ENCODE assay signal across 7 mouse cellular contexts in the genomic region with DNA sequence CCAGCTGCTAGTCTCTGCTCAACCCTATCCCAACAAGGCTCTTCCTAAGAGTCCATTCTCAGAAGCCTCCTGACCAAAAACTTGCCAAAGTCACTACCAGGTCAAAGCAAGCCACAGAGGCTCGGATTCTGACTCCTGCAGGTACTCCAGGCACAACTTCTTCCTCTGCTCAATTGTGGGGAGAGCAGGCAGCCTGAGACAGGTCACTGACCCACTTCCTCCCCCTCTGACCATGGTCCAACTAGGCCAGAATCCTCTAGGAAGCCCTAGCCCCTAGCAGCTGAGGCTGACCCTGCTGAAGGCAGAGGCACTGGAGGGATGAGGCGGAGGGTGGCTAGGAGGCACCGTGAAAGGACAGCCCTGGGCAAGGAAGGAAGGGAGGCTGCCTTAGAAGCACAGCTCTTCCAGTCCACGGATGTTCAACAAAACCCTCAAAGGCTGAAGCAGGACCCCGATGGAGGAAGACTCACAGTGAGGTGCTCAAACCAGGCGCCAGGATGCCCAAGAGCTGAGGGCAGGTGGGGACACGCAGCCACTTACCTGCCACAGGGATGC. TPM values are rescaled to one million over a fixed set of nuclear protein-coding genes. Genes with fewer than 3 reads are reported as not detected.
A peak's percentile ranks its signal among the peaks of the same experiment; 100 is the strongest.
DNase-seq lines count a peak whose midpoint lies in the region; ATAC-seq and TF ChIP-seq lines count a peak whose summit lies in the region.

No protein-coding gene starts in this region.

- H3K27me3 ChIP-seq in spleen, adult 2 months (ENCODE audit: control insufficient read depth, insufficient read depth, low read length): no peaks in the 10 kb centered on the region
- no peaks in the 10 kb centered on the region for H3K27me3 ChIP-seq in forebrain, embryonic 16.5 days (replicated peaks; ENCODE audit: control insufficient read depth, insufficient read depth, low read length)
- H3K27me3 ChIP-seq in limb, embryonic 10.5 days (ENCODE audit: low read depth, poor library complexity, severe bottlenecking): no peaks in the 10 kb centered on the region
- H3K27me3 ChIP-seq in stomach, embryonic 14.5 days (ENCODE audit: control insufficient read depth, insufficient read depth, low read length): no peaks in the 10 kb centered on the region

- no peak for DNase-seq in spleen, adult 2 months (ENCODE audit: low read depth in 1 of 2, low spot score in 2 of 2)
- no peak for DNase-seq in spleen, adult 12 weeks (ENCODE audit: low spot score)
- peak; percentile 28 for DNase-seq in limb, embryonic 10.5 days (ENCODE audit: low spot score)
- DNase-seq in left cerebral cortex, adult 8-10 months (ENCODE audit: low spot score in 2 of 2): no peak
- DNase-seq in embryo, embryonic 10 days (ENCODE audit: low spot score): no peak

- peak overlapping the region; percentile 46 for H3K9ac ChIP-seq in forebrain, embryonic 16.5 days (replicated peaks; ENCODE audit: low read depth, low read length)
- H3K9ac ChIP-seq in stomach, embryonic 14.5 days (replicated peaks; ENCODE audit: low read depth, low read length): peak overlapping the region; percentile 61; the same call in 1 of the 2 replicates

- H3K4me2 ChIP-seq in forebrain, embryonic 16.5 days (ENCODE audit: low read length): peak overlapping the region; percentile 54
- peak overlapping the region; percentile 97 for H3K4me2 ChIP-seq in stomach, embryonic 14.5 days (replicated peaks; ENCODE audit: low read depth, low read length)

- WGBS in spleen, adult 2 months: 20% methylated on average over 7 of the region's 7 CpGs
- 83% methylated on average over 7 of the region's 7 CpGs for whole genome bisulfite sequencing in forebrain, embryonic 16.5 days
- WGBS in limb, embryonic 10.5 days: 70% methylated on average over 7 of the region's 7 CpGs
- WGBS in stomach, embryonic 14.5 days: 48% methylated on average over 7 of the region's 7 CpGs

- H3K36me3 ChIP-seq in spleen, adult 2 months (ENCODE audit: control insufficient read depth, insufficient read depth, low read length): no peaks in the 10 kb centered on the region
- H3K36me3 ChIP-seq in forebrain, embryonic 16.5 days (ENCODE audit: control insufficient read depth, insufficient read depth): no peaks in the 10 kb centered on the region
- peaks cover 8% of the 10 kb centered on the region for H3K36me3 ChIP-seq in limb, embryonic 10.5 days
- H3K36me3 ChIP-seq in stomach, embryonic 14.5 days (ENCODE audit: control insufficient read depth, insufficient read depth, low read length): no peaks in the 10 kb centered on the region

- no peak; the same call in 1 of the 2 replicates for ATAC-seq in forebrain, embryonic 16.5 days
- no peak for ATAC-seq in stomach, embryonic 14.5 days (ENCODE audit: insufficient number of reproducible peaks, insufficient read depth, low FRiP score, low read depth)

- TF ChIP-seq POLR2A in spleen, adult 2 months (IDR thresholded peaks at IDR 0.05; ENCODE audit: low read depth, low read length): no peak

- no peaks in the 10 kb centered on the region for H3K9me3 ChIP-seq in forebrain, embryonic 16.5 days (ENCODE audit: control insufficient read depth, low read length)
- no peaks in the 10 kb centered on the region for H3K9me3 ChIP-seq in limb, embryonic 10.5 days (replicated peaks)
- H3K9me3 ChIP-seq in stomach, embryonic 14.5 days (ENCODE audit: control insufficient read depth, low read depth, low read length): no peaks in the 10 kb centered on the region

- H3K27ac ChIP-seq in spleen, adult 2 months (ENCODE audit: insufficient read depth, low read length): peak overlapping the region; percentile 61; the same call in 1 of the 2 replicates
- H3K27ac ChIP-seq in forebrain, embryonic 16.5 days (ENCODE audit: low read length): peak overlapping the region; percentile 85
- peak overlapping the region; percentile 84 for H3K27ac ChIP-seq in limb, embryonic 10.5 days
- peak overlapping the region; percentile 94 for H3K27ac ChIP-seq in stomach, embryonic 14.5 days (ENCODE audit: low read length)

- no peak for TF ChIP-seq CTCF in spleen, adult 2 months (IDR thresholded peaks at IDR 0.05; ENCODE audit: extremely low read depth, insufficient read depth, insufficient read length, insufficient replicate concordance)

- H3K4me3 ChIP-seq in spleen, adult 2 months (ENCODE audit: extremely low read depth, insufficient read depth, insufficient read length): peak overlapping the region; percentile 61; the same call in 1 of the 2 replicates
- H3K4me3 ChIP-seq in forebrain, embryonic 16.5 days (replicated peaks; ENCODE audit: low read length): peak overlapping the region; percentile 35
- H3K4me3 ChIP-seq in limb, embryonic 10.5 days: peak overlapping the region; percentile 50
- H3K4me3 ChIP-seq in stomach, embryonic 14.5 days (ENCODE audit: low read depth, low read length): peak overlapping the region; percentile 47

- peaks cover 40% of the 10 kb centered on the region for H3K4me1 ChIP-seq in spleen, adult 2 months (ENCODE audit: control insufficient read depth, insufficient read depth, insufficient read length)
- peaks cover 66% of the 10 kb centered on the region for H3K4me1 ChIP-seq in forebrain, embryonic 16.5 days (replicated peaks; ENCODE audit: control insufficient read depth, insufficient read depth, low read length)
- H3K4me1 ChIP-seq in limb, embryonic 10.5 days: peaks cover 84% of the 10 kb centered on the region
- peaks cover 72% of the 10 kb centered on the region for H3K4me1 ChIP-seq in stomach, embryonic 14.5 days (ENCODE audit: control insufficient read depth, insufficient read depth, low read length)

RNA-seq across cellular contexts. Expression of a gene that starts 12.0 kb away (rescaled TPM):
- 71.9 and 97.7 TPM in 2 replicates for polyA plus RNA-seq in spleen, adult 2 months (2012; rRNA removed)
- 124 and 136 TPM in 2 replicates for polyA plus RNA-seq in forebrain, embryonic 16.5 days (2015; fragmentation: Nextera tagmentation; extraction: Ambion mirVana)
- polyA plus RNA-seq in limb, embryonic 10.5 days (2016; fragmentation: Nextera tagmentation; extraction: Ambion mirVana): 36.4 and 50.2 TPM in 2 replicates
- polyA plus RNA-seq in stomach, embryonic 14.5 days (2014; fragmentation: Nextera tagmentation; extraction: Ambion mirVana): 41.5 and 46.4 TPM in 2 replicates
- total RNA-seq in left cerebral cortex, adult 8-10 months (2022): 100 to 1,000 TPM; 245 to 275 (median 254) TPM

RNA-seq across cellular contexts. Expression of a gene that starts 28.5 kb away (rescaled TPM):
- 63.9 and 72.3 TPM in 2 replicates for polyA plus RNA-seq in spleen, adult 2 months (2012; rRNA removed)
- 21.5 and 26.2 TPM in 2 replicates for polyA plus RNA-seq in forebrain, embryonic 16.5 days (2015; fragmentation: Nextera tagmentation; extraction: Ambion mirVana)
- polyA plus RNA-seq in limb, embryonic 10.5 days (2016; fragmentation: Nextera tagmentation; extraction: Ambion mirVana): 41.4 and 41.6 TPM in 2 replicates
- 34.4 and 36.6 TPM in 2 replicates for polyA plus RNA-seq in stomach, embryonic 14.5 days (2014; fragmentation: Nextera tagmentation; extraction: Ambion mirVana)
- 10 to 100 TPM; 65.4 to 78.4 (median 75.2) TPM for total RNA-seq in left cerebral cortex, adult 8-10 months (2022)

RNA-seq across cellular contexts. Expression of a gene that starts 30.7 kb away (rescaled TPM):
- 1.9 and 4.5 TPM in 2 replicates for polyA plus RNA-seq in spleen, adult 2 months (2012; rRNA removed)
- 5.4 and 5.5 TPM in 2 replicates for polyA plus RNA-seq in forebrain, embryonic 16.5 days (2015; fragmentation: Nextera tagmentation; extraction: Ambion mirVana)
- polyA plus RNA-seq in limb, embryonic 10.5 days (2016; fragmentation: Nextera tagmentation; extraction: Ambion mirVana): 33.4 and 35.7 TPM in 2 replicates
- polyA plus RNA-seq in stomach, embryonic 14.5 days (2014; fragmentation: Nextera tagmentation; extraction: Ambion mirVana): 11.4 and 11.8 TPM in 2 replicates
- 1 to 10 TPM in 3 of 4 experiments, under 1 TPM in 1; 0.76 to 1.6 (median 1.4) TPM for total RNA-seq in left cerebral cortex, adult 8-10 months (2022)

RNA-seq across cellular contexts. Expression of a gene that starts 32.9 kb away (rescaled TPM):
- polyA plus RNA-seq in spleen, adult 2 months (2012; rRNA removed): 18.0 and 22.7 TPM in 2 replicates
- 103 and 123 TPM in 2 replicates for polyA plus RNA-seq in forebrain, embryonic 16.5 days (2015; fragmentation: Nextera tagmentation; extraction: Ambion mirVana)
- polyA plus RNA-seq in limb, embryonic 10.5 days (2016; fragmentation: Nextera tagmentation; extraction: Ambion mirVana): 125 and 146 TPM in 2 replicates
- 88.2 and 88.5 TPM in 2 replicates for polyA plus RNA-seq in stomach, embryonic 14.5 days (2014; fragmentation: Nextera tagmentation; extraction: Ambion mirVana)
- 10 to 100 TPM; 52.8 to 55.3 (median 53.9) TPM for total RNA-seq in left cerebral cortex, adult 8-10 months (2022)

RNA-seq across cellular contexts. Expression of a gene that starts 50.6 kb away (rescaled TPM):
- 0.13 and 0.19 TPM in 2 replicates for polyA plus RNA-seq in spleen, adult 2 months (2012; rRNA removed)
- not detected in 2 replicates for polyA plus RNA-seq in forebrain, embryonic 16.5 days (2015; fragmentation: Nextera tagmentation; extraction: Ambion mirVana)
- 0.06 and 0.08 TPM in 2 replicates for polyA plus RNA-seq in limb, embryonic 10.5 days (2016; fragmentation: Nextera tagmentation; extraction: Ambion mirVana)
- not detected in 2 replicates for polyA plus RNA-seq in stomach, embryonic 14.5 days (2014; fragmentation: Nextera tagmentation; extraction: Ambion mirVana)
- total RNA-seq in left cerebral cortex, adult 8-10 months (2022): 1 to 10 TPM; 2.8 to 3.7 (median 3.3) TPM
